Mouse (Mus musculus): ENCODE results near the gene Dlg2. TPM values are rescaled to one million over a fixed set of nuclear protein-coding genes. Genes with fewer than 3 reads are reported as not detected.

The Dlg2 gene
- total RNA-seq, 2 experiments from 2014 or later, result 319 to 325 TPM

GRCm38 (mm10) chr7:90512293-90512692 is 35.8 kb downstream of the Dlg2 start:
- DNase-seq (ENCODE audit: low spot score in 2 of 2), result peak; percentile 20 to 67
- intact Hi-C loops (cut with DNase I), result loop anchor here (2.0 to 10.0 kb wide), 2 partner anchors 713 to 919 kb away; no protein-coding TSS in a partner anchor

- intact Hi-C loops (cut with DNase I), result no loop called here
- DNase-seq (ENCODE audit: low spot score in 2 of 2), result peak; percentile 10 to 68
Observed at GRCm38 (mm10) chr7:90539481-90540402, 63.3 kb downstream of the Dlg2 start.

GRCm38 (mm10) chr7:90540811-90541323 is 64.4 kb downstream of the Dlg2 start:
- DNase-seq (ENCODE audit: low spot score in 2 of 2), result no peak
- intact Hi-C loops (cut with DNase I), result no loop called here

- no peak for DNase-seq (ENCODE audit: low spot score in 2 of 2)
Observed at GRCm38 (mm10) chr7:90553399-90553798, 76.9 kb downstream of the Dlg2 start.

GRCm38 (mm10) chr7:90554421-90554820 is 77.9 kb downstream of the Dlg2 start:
- intact Hi-C loops (cut with DNase I), result no loop called here
- DNase-seq (ENCODE audit: low spot score in 2 of 2), result no peak

More at GRCm38 (mm10) chr7:90553399-90553798, 76.9 kb downstream of the Dlg2 start:
- intact Hi-C loops (cut with DNase I), result no loop called here

GRCm38 (mm10) chr7:90569130-90569529 is 92.7 kb downstream of the Dlg2 start:
- no peak for DNase-seq (ENCODE audit: low spot score in 2 of 2)
- intact Hi-C loops (cut with DNase I), result no loop called here

- no peak for DNase-seq (ENCODE audit: low spot score in 2 of 2)
- intact Hi-C loops (cut with DNase I), result no loop called here
Observed at GRCm38 (mm10) chr7:90587795-90588194, 111.3 kb downstream of the Dlg2 start.

GRCm38 (mm10) chr7:90588318-90588717 is 111.8 kb downstream of the Dlg2 start:
- DNase-seq (ENCODE audit: low spot score in 2 of 2), result no peak
- intact Hi-C loops (cut with DNase I), result no loop called here

GRCm38 (mm10) chr7:90609764-90610163 is 133.3 kb downstream of the Dlg2 start:
- no peak for DNase-seq (ENCODE audit: low spot score in 2 of 2)
- intact Hi-C loops (cut with DNase I), result no loop called here

GRCm38 (mm10) chr7:90630546-90630945 is 154.1 kb downstream of the Dlg2 start:
- intact Hi-C loops (cut with DNase I), result no loop called here
- peak in 1 of 2 experiments; percentile 51 for DNase-seq (ENCODE audit: low spot score in 2 of 2)

- DNase-seq (ENCODE audit: low spot score in 2 of 2), result no peak
- intact Hi-C loops (cut with DNase I), result no loop called here
Observed at GRCm38 (mm10) chr7:90649512-90649911, 173.0 kb downstream of the Dlg2 start.

GRCm38 (mm10) chr7:90651128-90651527 is 174.7 kb downstream of the Dlg2 start:
- intact Hi-C loops (cut with DNase I), result no loop called here
- DNase-seq (ENCODE audit: low spot score in 2 of 2), result no peak

GRCm38 (mm10) chr7:90651611-90652010 is 175.1 kb downstream of the Dlg2 start:
- intact Hi-C loops (cut with DNase I), result no loop called here
- DNase-seq (ENCODE audit: low spot score in 2 of 2), result no peak

- no peak for DNase-seq (ENCODE audit: low spot score in 2 of 2)
- intact Hi-C loops (cut with DNase I), result no loop called here
Observed at GRCm38 (mm10) chr7:90658593-90658992, 182.1 kb downstream of the Dlg2 start.

- DNase-seq (ENCODE audit: low spot score in 2 of 2), result peak; percentile 26 to 74
- intact Hi-C loops (cut with DNase I), result loop anchor here (10.0 kb wide), 1 partner anchor 521 kb away; no protein-coding TSS in a partner anchor
Observed at GRCm38 (mm10) chr7:90694050-90694449, 217.6 kb downstream of the Dlg2 start.

- intact Hi-C loops (cut with DNase I), result loop anchor here (10.0 kb wide), 1 partner anchor 518 kb away; no protein-coding TSS in a partner anchor
- DNase-seq (ENCODE audit: low spot score in 2 of 2), result no peak
Observed at GRCm38 (mm10) chr7:90696181-90696950, 219.9 kb downstream of the Dlg2 start.

GRCm38 (mm10) chr7:90703163-90703852 is 226.8 kb downstream of the Dlg2 start:
- intact Hi-C loops (cut with DNase I), result no loop called here
- peak in 1 of 2 experiments; percentile 38 for DNase-seq (ENCODE audit: low spot score in 2 of 2)

- no peak for DNase-seq (ENCODE audit: low spot score in 2 of 2)
- intact Hi-C loops (cut with DNase I), result no loop called here
Observed at GRCm38 (mm10) chr7:90703951-90704350, 227.5 kb downstream of the Dlg2 start.

GRCm38 (mm10) chr7:90734086-90734485 is 257.6 kb downstream of the Dlg2 start:
- intact Hi-C loops (cut with DNase I), result no loop called here
- no peak for DNase-seq (ENCODE audit: low spot score in 2 of 2)

All from left cerebral cortex, postnatal 25 days (tissue).